Mouse (Mus musculus) limb, embryonic 14.5 days (tissue): ENCODE measurements around the gene Nr3c2. TPM values are rescaled to one million over a fixed set of nuclear protein-coding genes. Genes with fewer than 3 reads are reported as not detected.

ENCODE experiments used
- ATAC-seq: fragments of 200-750 bp; cut with Nextera tagmentation; 2 replicates; pipeline ENCODE4 v1.8.0; 2017; ENCODE audit warnings: low read depth, moderate number of reproducible peaks, moderate TSS enrichment; ENCODE audit not compliant: low FRiP score
- DNase-seq: peaks from one replicate; pipeline ENCODE4 v3.0.0-alpha.2; 2015; ENCODE audit warnings: low spot score
- H3K27ac ChIP-seq: fragments of 300-500 bp; sonication (generic); replicated peaks from 2 replicates; pipeline ENCODE4 v1.5.1; 2014; ENCODE audit warnings: low read depth, mild to moderate bottlenecking, low read length, moderate library complexity, mixed read lengths
- H3K27me3 ChIP-seq: fragments of 300-500 bp; sonication (generic); 2 replicates; pipeline ENCODE4 v1.6.1; 2014; ENCODE audit warnings: low read length, mixed read lengths; ENCODE audit not compliant: control insufficient read depth, insufficient read depth
- H3K36me3 ChIP-seq: fragments of 300-500 bp; sonication (generic); 2 replicates; pipeline ENCODE4 v1.6.1; 2014; ENCODE audit warnings: mild to moderate bottlenecking, low read length, moderate library complexity, mixed read lengths; ENCODE audit not compliant: control insufficient read depth, insufficient read depth
- H3K4me1 ChIP-seq: fragments of 300-500 bp; sonication (generic); 2 replicates; pipeline ENCODE4 v1.6.1; 2014; ENCODE audit warnings: antibody characterized with exemption, low read length, mixed read lengths; ENCODE audit not compliant: control insufficient read depth, insufficient read depth
- H3K4me2 ChIP-seq: fragments of 300-500 bp; sonication (generic); replicated peaks from 2 replicates; pipeline ENCODE4 v1.6.1; 2014; ENCODE audit warnings: low read depth, mild to moderate bottlenecking, low read length, moderate library complexity; ENCODE audit not compliant: severe bottlenecking
- H3K4me3 ChIP-seq: fragments of 300-500 bp; sonication (generic); replicated peaks from 2 replicates; pipeline ENCODE4 v1.5.1; 2014; ENCODE audit warnings: low read length
- H3K9ac ChIP-seq: fragments of 300-500 bp; sonication (generic); 2 replicates; pipeline ENCODE4 v1.6.1; 2014; ENCODE audit warnings: mild to moderate bottlenecking, low read depth, low read length, moderate library complexity; ENCODE audit not compliant: severe bottlenecking
- H3K9me3 ChIP-seq: fragments of 300-500 bp; sonication (generic); 2 replicates; pipeline ENCODE4 v1.6.1; 2016; ENCODE audit warnings: low read length; ENCODE audit not compliant: control insufficient read depth
- POLR2A ChIP-seq: fragments of 200-500 bp; IDR thresholded peaks from 2 replicates; pipeline ENCODE4 v1.8.0; 2012; ENCODE audit warnings: inconsistent platforms, mild to moderate bottlenecking, moderate library complexity, borderline replicate concordance; ENCODE audit not compliant: insufficient read depth, insufficient read length; ENCODE audit errors: extremely low read depth
- WGBS: fragments of 180-500 bp; shearing (Covaris S2); extraction: QIAGEN DNeasy Blood & Tissue Kit; methylation state at CpG from one replicate; pipeline ENCODE4 v1.1.7; 2014; 5-methylcytosine and 5-hydroxymethylcytosine counted together
- polyA plus RNA-seq, 2 experiments: library from polyadenylated mRNA; depleted of rRNA in 1 of 2; stranded (reverse) in 1 of 2; unstranded in 1 of 2; fragments of >200 nt; fragmentation: Nextera tagmentation in 1 of 2; extraction: Ambion mirVana in 1 of 2; gene quantifications; 2 replicates each; pipeline versions ENCODE4 v1.2.1 to v1.2.3; 2012 to 2014

Gene Nr3c2
- polyA plus RNA-seq, 2 experiments = 2.1 to 6.1 TPM

DNA sequence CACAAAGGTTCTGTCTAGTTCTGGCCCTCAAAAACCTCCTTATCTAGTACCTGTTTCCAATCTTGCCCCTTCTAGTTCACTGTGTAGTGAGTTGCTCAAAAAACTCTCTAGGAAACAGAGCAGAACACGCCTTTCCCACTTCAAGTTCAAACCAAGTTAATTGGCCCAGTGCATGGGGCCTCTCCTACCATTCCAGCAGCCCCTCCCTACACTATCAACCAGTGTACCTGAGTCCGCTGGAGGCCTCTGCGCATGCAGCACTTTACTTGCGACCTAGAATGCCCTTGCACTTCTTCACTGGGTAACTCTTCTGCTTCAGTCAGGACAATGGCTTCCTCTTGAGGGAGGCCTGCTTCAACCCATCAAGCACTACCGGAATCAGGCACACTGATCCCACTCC, 351.9 kb downstream of the Nr3c2 start:
- Histone ChIP-seq H3K36me3 (peaks cover 32% of the 10 kb centered on the region; the same call in 1 of the 2 replicates), H3K4me3 (no peak overlapping the region), H3K4me2 (no peak overlapping the region), H3K9ac (no peak overlapping the region), H3K9me3 (no peaks in the 10 kb centered on the region), H3K27ac (no peak overlapping the region), H3K27me3 (no peaks in the 10 kb centered on the region), H3K4me1 (no peaks in the 10 kb centered on the region)
- DNase-seq = no peak
- ATAC-seq = no peak
- TF ChIP-seq POLR2A = no peak
- WGBS = 91% methylated on average over 5 of the region's 5 CpGs

DNA sequence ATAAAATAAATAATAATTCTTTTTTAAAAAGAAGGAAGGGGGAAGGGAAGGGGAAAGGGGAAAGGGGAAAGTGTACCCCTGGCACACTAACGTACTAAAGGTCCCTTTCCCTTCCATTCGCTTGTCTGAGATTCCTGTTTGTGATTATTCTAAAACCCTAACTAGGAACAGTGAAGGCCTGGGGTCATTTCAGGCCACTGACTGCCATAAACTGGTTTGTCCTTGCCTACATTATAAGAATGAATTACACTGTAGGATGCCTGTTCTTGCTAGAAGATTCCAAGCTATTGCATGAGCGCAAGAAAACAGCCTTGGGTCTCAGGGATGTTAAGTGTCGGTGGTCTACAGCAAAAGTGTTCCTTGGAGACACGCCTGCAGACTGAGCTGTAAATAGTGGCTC, 355.2 kb downstream of the Nr3c2 start:
- no peak for TF ChIP-seq POLR2A

DNA sequence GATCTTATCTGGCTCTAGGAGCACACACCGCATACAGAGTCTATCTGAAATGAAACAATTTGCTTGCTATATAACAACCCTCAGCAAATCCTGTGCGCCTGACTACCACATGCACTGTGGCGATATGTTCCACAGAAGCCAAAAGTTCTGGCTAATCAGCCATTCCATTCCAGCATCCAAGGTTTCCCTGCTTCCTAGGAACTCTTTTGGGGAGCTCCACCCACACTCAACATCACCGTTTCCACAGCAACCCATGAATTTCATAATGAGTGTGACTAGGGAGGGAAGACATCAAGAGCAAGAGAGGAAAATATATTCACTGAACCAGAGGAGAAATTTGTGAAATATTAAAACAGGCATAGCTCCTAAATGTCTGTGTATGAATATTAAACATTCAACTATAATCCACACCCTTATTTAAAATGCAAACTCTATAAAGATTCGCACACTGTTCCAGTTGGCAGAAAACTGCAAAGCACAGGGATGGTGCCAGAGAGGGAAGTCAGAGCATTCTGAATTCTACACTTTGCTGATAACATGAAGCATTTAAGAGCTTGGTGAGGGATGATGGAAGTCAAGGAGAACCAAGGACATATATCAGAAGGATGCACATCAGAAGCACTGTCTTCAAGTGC, 357.3 kb downstream of the Nr3c2 start:
- no peak overlapping the region for H3K4me3 ChIP-seq
- DNase-seq = no peak
- TF ChIP-seq POLR2A = no peak

More for the DNA sequence above, 355.2 kb downstream of the Nr3c2 start:
- DNase-seq = no peak
- no peak overlapping the region for H3K4me2 ChIP-seq
- H3K27me3 ChIP-seq = no peaks in the 10 kb centered on the region
- no peaks in the 10 kb centered on the region for H3K9me3 ChIP-seq
- H3K4me3 ChIP-seq = no peak overlapping the region
- no peaks in the 10 kb centered on the region for H3K4me1 ChIP-seq
- no peak for ATAC-seq
- H3K36me3 ChIP-seq = peaks cover 35% of the 10 kb centered on the region
- 65% methylated on average over 5 of the region's 5 CpGs for WGBS
- no peak overlapping the region for H3K9ac ChIP-seq
- no peak overlapping the region for H3K27ac ChIP-seq

DNA sequence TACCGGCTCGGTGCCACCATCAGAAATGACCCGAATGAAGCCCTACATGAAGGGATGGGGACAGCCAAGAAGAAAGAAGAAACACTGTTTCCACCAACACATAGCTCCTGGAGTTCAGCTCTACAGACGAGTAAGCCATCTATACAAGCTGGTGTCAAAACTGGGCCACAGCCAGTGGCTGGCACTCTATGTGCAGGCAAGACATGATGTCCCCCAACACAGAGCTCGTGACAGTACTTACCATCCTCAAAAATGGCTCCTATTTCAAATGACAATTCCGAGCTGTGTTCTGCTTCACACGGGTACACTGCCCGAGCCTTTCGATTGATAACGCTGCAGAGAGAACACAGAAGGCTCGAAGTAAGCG, 357.8 kb downstream of the Nr3c2 start:
- DNase-seq (no peak), ATAC-seq (no peak)
- Histone ChIP-seq H3K27ac (no peak overlapping the region), H3K4me2 (no peak overlapping the region), H3K27me3 (no peaks in the 10 kb centered on the region), H3K9me3 (no peaks in the 10 kb centered on the region), H3K4me3 (no peak overlapping the region), H3K9ac (no peak overlapping the region), H3K4me1 (no peaks in the 10 kb centered on the region), H3K36me3 (peaks cover 22% of the 10 kb centered on the region)
- TF ChIP-seq POLR2A = no peak
- 90% methylated on average over 12 of the region's 12 CpGs for WGBS

More for the DNA sequence above, 357.3 kb downstream of the Nr3c2 start:
- no peaks in the 10 kb centered on the region for H3K4me1 ChIP-seq
- H3K4me2 ChIP-seq = no peak overlapping the region
- H3K9ac ChIP-seq = no peak overlapping the region
- 90% methylated on average over 5 of the region's 5 CpGs for WGBS
- no peaks in the 10 kb centered on the region for H3K27me3 ChIP-seq
- H3K9me3 ChIP-seq = no peaks in the 10 kb centered on the region
- H3K36me3 ChIP-seq = peaks cover 26% of the 10 kb centered on the region
- no peak for ATAC-seq
- H3K27ac ChIP-seq = no peak overlapping the region

DNA sequence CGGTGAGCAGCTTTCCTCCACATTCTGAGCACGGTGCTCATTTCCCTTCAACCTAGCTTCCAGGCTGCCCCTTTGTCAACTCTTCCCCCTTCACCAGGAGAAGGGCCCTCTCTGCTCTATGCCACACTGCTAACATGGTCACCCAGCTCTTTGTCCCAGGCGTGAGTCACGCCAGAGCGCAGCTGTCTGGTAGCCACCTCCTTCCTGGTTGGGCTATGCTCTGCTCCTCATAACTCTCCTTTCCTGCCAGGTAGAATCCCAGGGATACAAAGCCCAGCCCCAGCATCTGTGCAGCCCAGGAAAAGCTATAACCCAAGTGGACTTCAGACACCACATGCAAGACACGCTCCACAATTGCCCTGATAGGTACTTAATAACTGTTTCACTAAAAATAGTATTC, 362.0 kb downstream of the Nr3c2 start:
- Histone ChIP-seq H3K4me2 (no peak overlapping the region), H3K4me3 (no peak overlapping the region), H3K27me3 (no peaks in the 10 kb centered on the region), H3K27ac (no peak overlapping the region), H3K36me3 (peaks cover 18% of the 10 kb centered on the region), H3K9ac (no peak overlapping the region), H3K9me3 (no peaks in the 10 kb centered on the region), H3K4me1 (0 out of 2 replicates have a peak, but pooled peaks cover 3% of the 10 kb centered on the region)
- DNase-seq = no peak
- TF ChIP-seq POLR2A = no peak
- ATAC-seq = no peak
- WGBS = 89% methylated on average over 6 of the region's 6 CpGs
